Mouse (Mus musculus): Measurements from ENCODE around the gene Tubgcp6.

Gene Tubgcp6

GRCm38 (mm10) chr15:89098616-89099015 lies 24.3 kb downstream of the Tubgcp6 start:
- DNase-seq: no peak

GRCm38 (mm10) chr15:89097450-89097849 lies 25.5 kb downstream of the Tubgcp6 start:
- DNase-seq: no peak

GRCm38 (mm10) chr15:89092181-89092580 lies 30.7 kb downstream of the Tubgcp6 start:
- no peak for DNase-seq

- DNase-seq: no peak
Measured at GRCm38 (mm10) chr15:89090662-89091061, 32.2 kb downstream of the Tubgcp6 start.

- DNase-seq: peak; percentile 22
Measured at GRCm38 (mm10) chr15:89089248-89090051, 33.5 kb downstream of the Tubgcp6 start.

GRCm38 (mm10) chr15:89088607-89089247 lies 34.2 kb downstream of the Tubgcp6 start, which contains the start of gene Selenoo:
Selenoo (plus strand) TSS chr15:89089084.
- peak; percentile 94 for DNase-seq

GRCm38 (mm10) chr15:89084826-89085225 lies 38.1 kb downstream of the Tubgcp6 start:
- no peak for DNase-seq

GRCm38 (mm10) chr15:89083906-89084305 lies 39.0 kb downstream of the Tubgcp6 start:
- DNase-seq: no peak

GRCm38 (mm10) chr15:89078208-89078836 lies 44.6 kb downstream of the Tubgcp6 start:
- DNase-seq: peak; percentile 83

GRCm38 (mm10) chr15:89076156-89076731 lies 46.7 kb downstream of the Tubgcp6 start:
- DNase-seq: peak; percentile 36

GRCm38 (mm10) chr15:89075478-89076147 lies 47.3 kb downstream of the Tubgcp6 start:
- peak; percentile 90 for DNase-seq

- no peak for DNase-seq
Measured at GRCm38 (mm10) chr15:89074613-89075477, 48.1 kb downstream of the Tubgcp6 start, which contains the start of gene Trabd. Trabd (plus strand) TSS chr15:89075124.

- no peak for DNase-seq
Measured at GRCm38 (mm10) chr15:89073993-89074603, 48.8 kb downstream of the Tubgcp6 start.

GRCm38 (mm10) chr15:89070606-89071005 lies 52.3 kb downstream of the Tubgcp6 start:
- no peak for DNase-seq

- no peak for DNase-seq
Measured at GRCm38 (mm10) chr15:89069336-89069840, 53.5 kb downstream of the Tubgcp6 start.

GRCm38 (mm10) chr15:89068226-89068625 lies 54.7 kb downstream of the Tubgcp6 start:
- no peak for DNase-seq

GRCm38 (mm10) chr15:89067609-89068008 lies 55.3 kb downstream of the Tubgcp6 start:
- no peak for DNase-seq

- no peak for DNase-seq
Measured at GRCm38 (mm10) chr15:89064891-89065290, 58.0 kb downstream of the Tubgcp6 start.

- no peak for DNase-seq
Measured at GRCm38 (mm10) chr15:89063536-89063935, 59.4 kb downstream of the Tubgcp6 start.

GRCm38 (mm10) chr15:89063001-89063400 lies 59.9 kb downstream of the Tubgcp6 start:
- no peak for DNase-seq

- DNase-seq: no peak
Measured at GRCm38 (mm10) chr15:89062518-89062910, 60.4 kb downstream of the Tubgcp6 start.
